27 mouse cellular contexts compared by ENCODE assay signal in genomic region chr12:54265852-54266251, GRCm38 (mm10).
"Had no signal": no experiment of that assay in that cellular context is flagged by ENCODE, and none has a peak within 500 bp of the region (broad histone marks: within the 10 kb centered on the region; RNA-seq: fewer than 3 reads in every experiment).

No protein-coding gene starts in this region.

- H3K9me3 ChIP-seq: embryonic facial prominence, embryonic 10.5 days; embryonic facial prominence, embryonic 12.5 days; embryonic facial prominence, embryonic 13.5 days; embryonic facial prominence, embryonic 15.5 days; forebrain, embryonic 10.5 days; forebrain, embryonic 12.5 days; forebrain, embryonic 13.5 days; forebrain, embryonic 15.5 days had no signal

- H3K9ac ChIP-seq: embryonic facial prominence, embryonic 12.5 days; embryonic facial prominence, embryonic 13.5 days; embryonic facial prominence, embryonic 15.5 days; forebrain, embryonic 12.5 days; forebrain, embryonic 13.5 days; forebrain, embryonic 15.5 days; forebrain, postnatal 0 days had no signal

- H3K27ac ChIP-seq: embryonic facial prominence, embryonic 10.5 days; embryonic facial prominence, embryonic 12.5 days; embryonic facial prominence, embryonic 13.5 days; embryonic facial prominence, embryonic 15.5 days; forebrain, embryonic 10.5 days; forebrain, embryonic 12.5 days; forebrain, embryonic 13.5 days; forebrain, embryonic 15.5 days; gastrocnemius, adult 2 months had no signal

- ATAC-seq: forebrain, embryonic 13.5 days; forebrain, embryonic 14.5 days; forebrain, embryonic 15.5 days; forebrain, embryonic 16.5 days had no signal

- H3K4me3 ChIP-seq: embryonic facial prominence, embryonic 10.5 days; embryonic facial prominence, embryonic 12.5 days; embryonic facial prominence, embryonic 13.5 days; embryonic facial prominence, embryonic 15.5 days; erythroblast, embryonic 14.5 days; forebrain, embryonic 10.5 days; forebrain, embryonic 12.5 days; forebrain, embryonic 13.5 days; forebrain, embryonic 15.5 days; gastrocnemius, adult 2 months had no signal

- H3K36me3 ChIP-seq: embryonic facial prominence, embryonic 10.5 days; embryonic facial prominence, embryonic 12.5 days; embryonic facial prominence, embryonic 13.5 days; embryonic facial prominence, embryonic 15.5 days; forebrain, embryonic 10.5 days; forebrain, embryonic 12.5 days; forebrain, embryonic 15.5 days had no signal

- H3K27me3 ChIP-seq: embryonic facial prominence, embryonic 12.5 days; embryonic facial prominence, embryonic 13.5 days; embryonic facial prominence, embryonic 15.5 days; forebrain, embryonic 12.5 days; forebrain, embryonic 13.5 days; forebrain, embryonic 15.5 days had no signal

- DNase-seq: cerebellum, adult 2 months; cerebellum, adult 8-10 months; cerebellum, adult 9-10 months; cerebellum, adult 9-11 months; cerebellum, postnatal 10 days; cerebellum, postnatal 14 days; cerebellum, postnatal 25 days; cerebellum, postnatal 36 days; embryo, embryonic 11 days; forebrain, postnatal 0 days; gastrocnemius, adult 2 months; gastrocnemius, postnatal 10 days; gastrocnemius, postnatal 14 days; gastrocnemius, postnatal 25 days; gastrocnemius, postnatal 36 days; heart, adult 18-20 months had no signal

- H3K4me2 ChIP-seq: embryonic facial prominence, embryonic 12.5 days; embryonic facial prominence, embryonic 13.5 days; embryonic facial prominence, embryonic 15.5 days; forebrain, embryonic 12.5 days; forebrain, embryonic 13.5 days; forebrain, embryonic 15.5 days had no signal
